Mouse (Mus musculus) lung, adult 2 months (tissue): ENCODE measurements at regions not wholly inside any gene's neighbourhood (a gene's known extent, or its start where the extent isn't known, plus 50 kb on each side); places are given as distances from the start of the nearest gene placed in this dataset.

Experiments used
- CTCF ChIP-seq: fragments of 200-500 bp; IDR thresholded peaks from 2 replicates; pipeline ENCODE4 v1.5.1; 2011; ENCODE audit warnings: mild to moderate bottlenecking, low read length, control low read depth; ENCODE audit not compliant: insufficient read depth
- POLR2A ChIP-seq: fragments of 200-500 bp; IDR thresholded peaks from 2 replicates; pipeline ENCODE4 v1.6.1; 2011; ENCODE audit warnings: low read depth, mild to moderate bottlenecking, control low read depth, low read length, borderline replicate concordance; ENCODE audit errors: extremely low read depth

DNA sequence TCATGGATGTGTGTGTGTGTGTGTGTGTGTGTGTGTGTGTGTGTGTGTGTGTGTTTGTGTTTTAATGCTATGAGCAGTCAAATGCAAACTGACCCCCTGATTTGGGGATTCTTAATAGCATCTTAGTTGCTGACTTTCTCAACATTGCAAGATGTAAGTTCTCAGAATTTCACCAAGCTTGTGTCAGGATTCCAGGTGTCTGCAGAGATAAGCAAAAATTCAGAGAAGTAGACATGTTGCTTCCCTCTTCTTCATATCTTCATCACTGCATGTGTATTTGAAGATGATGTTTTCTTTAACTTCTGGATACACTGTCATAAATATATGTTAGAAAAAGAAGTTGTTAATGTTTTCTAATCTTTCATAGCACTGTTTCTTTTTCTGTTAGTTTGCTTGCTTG is 383.0 kb upstream of the Cobl start:
- TF ChIP-seq CTCF (no peak), POLR2A (no peak)
